Mouse (Mus musculus): ENCODE results near the gene Cldn2.

The Cldn2 gene

GRCm38 (mm10) chrX:139808085-139808484 lies 7.5 kb downstream of the Cldn2 start:
- no peak for DNase-seq

GRCm38 (mm10) chrX:139808501-139808900 lies 7.9 kb downstream of the Cldn2 start:
- DNase-seq, result no peak

- DNase-seq, result no peak
Measured at GRCm38 (mm10) chrX:139812636-139813298, 12.1 kb downstream of the Cldn2 start.

- peak; percentile 6 for DNase-seq
Measured at GRCm38 (mm10) chrX:139813299-139814002, 12.8 kb downstream of the Cldn2 start.

- DNase-seq, result peak; percentile 48
Measured at GRCm38 (mm10) chrX:139814018-139814635, 13.5 kb downstream of the Cldn2 start.

GRCm38 (mm10) chrX:139815201-139815600 lies 14.6 kb downstream of the Cldn2 start:
- no peak for DNase-seq

- no peak for DNase-seq
Measured at GRCm38 (mm10) chrX:139825402-139825801, 24.8 kb downstream of the Cldn2 start.

GRCm38 (mm10) chrX:139826926-139827325 lies 26.3 kb downstream of the Cldn2 start:
- no peak for DNase-seq

- no peak for DNase-seq
Measured at GRCm38 (mm10) chrX:139828363-139829092, 27.9 kb downstream of the Cldn2 start.

GRCm38 (mm10) chrX:139832464-139832863 lies 31.8 kb downstream of the Cldn2 start:
- peak; percentile 47 for DNase-seq

- no peak for DNase-seq
Measured at GRCm38 (mm10) chrX:139839057-139839456, 38.4 kb downstream of the Cldn2 start.

GRCm38 (mm10) chrX:139841091-139841490 lies 40.5 kb downstream of the Cldn2 start:
- DNase-seq, result no peak

- DNase-seq, result no peak
Measured at GRCm38 (mm10) chrX:139854795-139855194, 54.2 kb downstream of the Cldn2 start.

- no peak for DNase-seq
Measured at GRCm38 (mm10) chrX:139859402-139859801, 58.8 kb downstream of the Cldn2 start.
